Mouse (Mus musculus): Measurements from ENCODE around the gene Ung.

GRCm38 (mm10) chr5:114161424-114161823 lies 31.2 kb downstream of the Ung start:
- no peak for TF ChIP-seq CTCF (IDR thresholded peaks at IDR 0.05; ENCODE audit: low read depth)
- TF ChIP-seq EP300 (optimal IDR thresholded peaks at IDR 0.05), result no peak

Measured in stomach, postnatal 0 days (tissue).